Mouse (Mus musculus) CH12.LX (cell line): Measurements from ENCODE around the gene Suclg2.

ENCODE experiments used
- CTCF ChIP-seq, 2 experiments: IDR thresholded peaks in 1 of 2; conservative IDR thresholded peaks in 1 of 2; 2 replicates each; pipeline ENCODE4 v1.5.1; 2011 to 2012; ENCODE audit warnings: low read depth in 2 of 2, low read length in 2 of 2, improper control_type of control experiment in 1 of 2, inconsistent platforms in 1 of 2, mild to moderate bottlenecking in 1 of 2, moderate library complexity in 1 of 2
- MEF2A ChIP-seq: IDR thresholded peaks from 2 replicates; pipeline ENCODE4 v1.6.1; 2014; ENCODE audit warnings: low read depth, mild to moderate bottlenecking, inconsistent platforms, low read length, improper control_type of control experiment, borderline replicate concordance
- SMC3 ChIP-seq: IDR thresholded peaks from 2 replicates; pipeline ENCODE4 v1.6.1; 2011; ENCODE audit warnings: low read depth, low read length, improper control_type of control experiment

DNA sequence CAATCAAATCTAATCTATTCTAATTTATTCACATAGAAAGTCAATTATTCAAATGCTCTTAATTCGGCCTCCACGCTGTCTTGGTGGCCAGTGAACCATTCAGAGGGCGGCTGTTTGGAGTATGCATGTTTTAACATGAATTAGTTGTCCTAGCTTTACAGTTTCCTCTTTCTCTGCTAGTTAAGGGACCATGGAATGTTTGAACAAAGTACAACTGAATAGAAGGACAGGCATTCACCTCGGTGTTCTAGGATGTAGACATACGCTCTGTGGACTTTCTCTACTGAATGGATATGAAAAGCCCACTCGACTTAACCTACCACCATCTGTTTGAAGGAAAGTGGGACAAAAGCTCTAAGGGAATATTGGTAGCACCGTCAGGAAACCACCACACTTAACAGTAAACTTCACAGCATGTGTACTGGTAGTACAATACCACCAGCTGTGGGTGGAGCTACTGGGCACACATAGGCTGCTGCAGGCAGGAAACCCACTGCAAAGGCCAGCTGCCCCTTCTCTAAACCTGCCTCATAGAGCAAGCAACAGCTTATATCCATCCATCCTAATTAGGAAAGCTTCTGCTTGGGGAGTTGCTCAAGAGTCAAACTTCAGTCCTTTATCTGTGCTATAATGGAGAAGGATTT is 172.3 kb downstream of the Suclg2 start:
- TF ChIP-seq MEF2A (no peak), CTCF (conservative IDR thresholded peaks at IDR 0.05 in 1 of 2, IDR thresholded peaks at IDR 0.05 in 1 of 2; ENCODE audit: low read depth in 2 of 2, low read length in 2 of 2) (no peak), SMC3 (no peak)
